In genomic region chr8:106507761-106508331, GRCm38 (mm10) we compare ENCODE assay signal across 9 mouse cellular contexts. TPM values are rescaled to one million over a fixed set of nuclear protein-coding genes. Genes with fewer than 3 reads are reported as not detected.
A peak's percentile ranks its signal among the peaks of the same experiment; 100 is the strongest.
DNase-seq lines count a peak whose midpoint lies in the region; ATAC-seq lines count a peak whose summit lies in the region.
"Had no signal": no experiment of that assay in that cellular context is flagged by ENCODE, and none has a peak within 500 bp of the region (broad histone marks: within the 10 kb centered on the region; RNA-seq: fewer than 3 reads in every experiment).

No protein-coding gene starts in this region.

- intact Hi-C loops in heart, postnatal 14 days (cut with DNase I), result no loop called here

- 0 out of 2 replicates have a peak overlapping the region, but pooled peaks have one; percentile 40 for H3K9ac ChIP-seq in midbrain, embryonic 16.5 days (ENCODE audit: low read depth, low read length)

- H3K4me2 ChIP-seq in midbrain, embryonic 16.5 days (ENCODE audit: low read length), result peak overlapping the region; percentile 81

- peaks cover 28% of the 10 kb centered on the region for H3K4me1 ChIP-seq in midbrain, embryonic 16.5 days (ENCODE audit: control insufficient read depth, insufficient read depth, low read length)

- under 1% methylated on average over 30 of the region's 30 CpGs for WGBS in midbrain, embryonic 16.5 days

- no peak overlapping the region for H3K27ac ChIP-seq in midbrain, embryonic 16.5 days (ENCODE audit: low read length)

- peak; percentile 50; the same call in 1 of the 2 replicates for ATAC-seq in midbrain, embryonic 16.5 days

- H3K36me3 ChIP-seq in midbrain, embryonic 16.5 days (ENCODE audit: control insufficient read depth, insufficient read depth, low read length), result no peaks in the 10 kb centered on the region

- peaks cover 34% of the 10 kb centered on the region for H3K27me3 ChIP-seq in midbrain, embryonic 16.5 days (ENCODE audit: control insufficient read depth, insufficient read depth, low read depth, low read length)

- no peaks in the 10 kb centered on the region for H3K9me3 ChIP-seq in midbrain, embryonic 16.5 days (replicated peaks; ENCODE audit: control insufficient read depth, low read length, poor library complexity, severe bottlenecking)

- H3K4me3 ChIP-seq in midbrain, embryonic 16.5 days (ENCODE audit: low read depth, low read length), result peak overlapping the region; percentile 39

- DNase-seq in ovary, postnatal 36 days (ENCODE audit: low spot score), result peak; percentile 48
- DNase-seq in ovary, postnatal 14 days (ENCODE audit: low spot score), result no peak
- peak; percentile 87 for DNase-seq in embryo, embryonic 10 days (ENCODE audit: low spot score)
- peak; percentile 30 to 38 for DNase-seq in heart, postnatal 14 days
- DNase-seq in liver, result peak; percentile 49
- no peak for DNase-seq in spleen, postnatal 4 days (ENCODE audit: low spot score in 2 of 2)
- DNase-seq in thymus, postnatal 25 days, result no peak

RNA-seq across cellular contexts. Expression of gene Cdh3, which starts 2.8 kb away (rescaled TPM):
- total RNA-seq in heart, postnatal 14 days (2021), result 1 to 10 TPM; 1.7 to 2.2 TPM
- 0.91 and 1.2 TPM in 2 replicates for polyA plus RNA-seq in midbrain, embryonic 16.5 days (2015; fragmentation: Nextera tagmentation; extraction: Ambion mirVana)

RNA-seq across cellular contexts. Expression of gene 6030452D12Rik, which starts 7.5 kb away (rescaled TPM):
- total RNA-seq in heart, postnatal 14 days (2021), result not detected
- polyA plus RNA-seq in midbrain, embryonic 16.5 days (2015; fragmentation: Nextera tagmentation; extraction: Ambion mirVana), result not detected in 2 replicates
- total RNA-seq: left cerebral cortex, postnatal 10 days had no signal

Comparison
In these comparisons a context has a peak if more than half of its experiments do, and no peak if none do; other contexts are left out.
1. DNase-seq: peak in ovary, postnatal 36 days (single experiment), embryo, embryonic 10 days (single experiment), heart, postnatal 14 days (2 of 2) and liver (single experiment); none in ovary, postnatal 14 days (single experiment), spleen, postnatal 4 days (0 of 2) and thymus, postnatal 25 days (single experiment).